Mouse (Mus musculus) intestine, postnatal 0 days (tissue): Measurements from ENCODE around the gene Rnf144a. TPM values are rescaled to one million over a fixed set of nuclear protein-coding genes. Genes with fewer than 3 reads are reported as not detected.
A peak's percentile ranks its signal among the peaks of the same experiment; 100 is the strongest.

Experiments
- ATAC-seq: fragments of 200-750 bp; cut with Nextera tagmentation; 2 replicates; pipeline ENCODE4 v1.8.0; 2017; ENCODE audit warnings: mild to moderate bottlenecking, moderate TSS enrichment, moderate library complexity
- H3K27ac ChIP-seq: fragments of 300-500 bp; sonication (generic); 2 replicates; pipeline ENCODE4 v1.5.1; 2014; ENCODE audit warnings: mild to moderate bottlenecking, low read depth, low read length, moderate library complexity
- H3K27me3 ChIP-seq: fragments of 300-500 bp; sonication (generic); replicated peaks from 2 replicates; pipeline ENCODE4 v1.6.1; 2014; ENCODE audit warnings: low read length, mixed read lengths; ENCODE audit not compliant: control insufficient read depth, insufficient read depth
- H3K36me3 ChIP-seq: fragments of 300-500 bp; sonication (generic); 2 replicates; pipeline ENCODE4 v1.6.1; 2014; ENCODE audit warnings: mild to moderate bottlenecking, moderate library complexity; ENCODE audit not compliant: control insufficient read depth, insufficient read depth
- H3K4me1 ChIP-seq: fragments of 300-500 bp; sonication (generic); replicated peaks from 2 replicates; pipeline ENCODE4 v1.6.1; 2014; ENCODE audit warnings: antibody characterized with exemption, low read length, mixed read lengths; ENCODE audit not compliant: control insufficient read depth, insufficient read depth
- H3K4me2 ChIP-seq: fragments of 300-500 bp; sonication (generic); replicated peaks from 2 replicates; pipeline ENCODE4 v1.6.1; 2014; ENCODE audit warnings: low read depth, mild to moderate bottlenecking, moderate library complexity
- H3K4me3 ChIP-seq: fragments of 300-500 bp; sonication (generic); 2 replicates; pipeline ENCODE4 v1.5.1; 2014; ENCODE audit warnings: low read depth, low read length
- H3K9ac ChIP-seq: fragments of 300-500 bp; sonication (generic); 2 replicates; pipeline ENCODE4 v1.6.1; 2014; ENCODE audit warnings: mild to moderate bottlenecking, low read depth, low read length
- H3K9me3 ChIP-seq: fragments of 300-500 bp; sonication (generic); 2 replicates; pipeline ENCODE4 v1.6.1; 2016; ENCODE audit warnings: mixed run types; ENCODE audit not compliant: control insufficient read depth
- CTCF ChIP-seq: sonication (generic); IDR thresholded peaks from 2 replicates; pipeline ENCODE4 v1.5.1; 2016; ENCODE audit warnings: low read depth, mild to moderate bottlenecking, control low read depth, antibody characterized with exemption, moderate library complexity
- WGBS: fragments of 180-500 bp; shearing (Covaris S2); extraction: QIAGEN DNeasy Blood & Tissue Kit; methylation state at CpG from one replicate; pipeline ENCODE4 v1.1.7; 2014; 5-methylcytosine and 5-hydroxymethylcytosine counted together
- polyA plus RNA-seq: library from polyadenylated mRNA; unstranded; fragments of >200 nt; fragmentation: Nextera tagmentation; extraction: Ambion mirVana; gene quantifications from 2 replicates; pipeline ENCODE4 v1.2.1, GENCODE M21; 2015

Gene Rnf144a
- polyA plus RNA-seq, 1 experiment from 2014 or later: 4.4 TPM

GRCm38 (mm10) chr12:26449483-26449882, 34.4 kb upstream of the Rnf144a start:
- 99% methylated on average over 2 of the region's 2 CpGs for WGBS

DNA sequence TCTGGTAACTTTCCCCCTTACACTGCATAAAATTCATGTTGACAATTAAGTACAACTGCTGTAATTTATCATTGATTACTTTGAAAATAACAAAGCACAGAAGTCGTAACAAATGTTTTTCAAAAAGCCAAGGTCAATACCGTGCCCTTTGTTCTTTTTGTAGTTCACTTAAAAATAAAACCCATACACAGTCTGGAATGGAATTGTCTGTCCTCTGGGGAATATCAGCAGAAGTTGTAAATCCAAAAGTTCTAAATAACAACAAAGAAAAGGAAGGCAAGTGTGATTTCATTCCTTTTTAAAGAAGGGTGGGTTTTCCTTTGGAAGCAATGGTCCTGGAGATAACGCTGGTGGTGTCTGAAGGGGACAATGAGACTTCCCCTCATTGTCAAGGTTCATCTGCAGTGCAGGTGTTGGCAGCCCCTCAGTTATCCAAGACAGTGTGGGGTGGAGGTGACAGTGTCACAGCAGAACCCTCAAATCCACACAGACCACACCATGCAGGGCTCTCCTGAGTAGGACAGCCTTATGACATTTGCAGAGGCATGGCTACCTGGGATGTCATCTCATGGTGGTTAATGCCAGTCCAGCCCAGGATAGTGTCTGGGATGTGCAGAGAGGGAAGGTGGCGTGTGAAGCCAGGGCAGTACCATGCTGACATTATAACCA, 31.5 kb upstream of the Rnf144a start:
- H3K9me3 ChIP-seq: no peaks in the 10 kb centered on the region
- no peak overlapping the region for H3K4me3 ChIP-seq
- no peak for TF ChIP-seq CTCF
- no peaks in the 10 kb centered on the region for H3K4me1 ChIP-seq
- H3K4me2 ChIP-seq: no peak overlapping the region
- H3K27me3 ChIP-seq: no peaks in the 10 kb centered on the region
- ATAC-seq: no peak
- H3K27ac ChIP-seq: no peak overlapping the region
- WGBS: 81% methylated on average over 4 of the region's 4 CpGs
- H3K9ac ChIP-seq: no peak overlapping the region
- no peaks in the 10 kb centered on the region for H3K36me3 ChIP-seq

More at GRCm38 (mm10) chr12:26449483-26449882, 34.4 kb upstream of the Rnf144a start:
- Histone ChIP-seq H3K9me3 (no peaks in the 10 kb centered on the region), H3K27me3 (no peaks in the 10 kb centered on the region), H3K4me1 (no peaks in the 10 kb centered on the region), H3K4me2 (no peak overlapping the region), H3K36me3 (no peaks in the 10 kb centered on the region), H3K4me3 (no peak overlapping the region), H3K9ac (no peak overlapping the region), H3K27ac (no peak overlapping the region)
- no peak for ATAC-seq
- no peak for TF ChIP-seq CTCF

DNA sequence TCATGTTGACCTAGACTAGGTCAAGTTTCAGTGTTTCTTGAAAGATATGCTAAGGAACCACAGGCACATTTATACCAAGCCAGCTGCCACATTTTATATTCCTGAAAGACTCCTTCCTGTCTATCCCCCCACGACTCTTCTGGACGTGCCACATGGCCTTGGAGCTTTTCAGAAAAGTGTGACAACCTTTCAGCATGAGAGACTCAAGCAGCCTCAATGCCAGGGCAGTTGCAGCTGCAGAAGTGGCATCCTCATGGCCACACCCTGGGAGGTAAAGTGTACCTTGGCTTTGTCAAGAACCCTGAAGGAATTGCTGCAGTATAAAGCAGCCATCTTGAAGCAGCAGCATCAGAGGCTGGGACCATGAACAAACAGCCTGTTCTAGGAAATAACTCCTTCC, 29.5 kb upstream of the Rnf144a start:
- Histone ChIP-seq H3K4me1 (no peaks in the 10 kb centered on the region), H3K4me2 (no peak overlapping the region), H3K27ac (no peak overlapping the region), H3K36me3 (no peaks in the 10 kb centered on the region), H3K9ac (no peak overlapping the region), H3K9me3 (no peaks in the 10 kb centered on the region), H3K27me3 (no peaks in the 10 kb centered on the region), H3K4me3 (no peak overlapping the region)
- no peak for ATAC-seq
- no peak for TF ChIP-seq CTCF
- WGBS: 77% methylated on average over 2 of the region's 2 CpGs

GRCm38 (mm10) chr12:26444054-26444453, 29.0 kb upstream of the Rnf144a start:
- Histone ChIP-seq H3K4me3 (no peak overlapping the region), H3K4me2 (no peak overlapping the region), H3K27me3 (no peaks in the 10 kb centered on the region), H3K27ac (no peak overlapping the region), H3K9ac (no peak overlapping the region), H3K4me1 (no peaks in the 10 kb centered on the region), H3K36me3 (no peaks in the 10 kb centered on the region), H3K9me3 (no peaks in the 10 kb centered on the region)
- peak; percentile 81 for TF ChIP-seq CTCF
- ATAC-seq: no peak
- WGBS: 0% methylated on average over 2 of the region's 2 CpGs

DNA sequence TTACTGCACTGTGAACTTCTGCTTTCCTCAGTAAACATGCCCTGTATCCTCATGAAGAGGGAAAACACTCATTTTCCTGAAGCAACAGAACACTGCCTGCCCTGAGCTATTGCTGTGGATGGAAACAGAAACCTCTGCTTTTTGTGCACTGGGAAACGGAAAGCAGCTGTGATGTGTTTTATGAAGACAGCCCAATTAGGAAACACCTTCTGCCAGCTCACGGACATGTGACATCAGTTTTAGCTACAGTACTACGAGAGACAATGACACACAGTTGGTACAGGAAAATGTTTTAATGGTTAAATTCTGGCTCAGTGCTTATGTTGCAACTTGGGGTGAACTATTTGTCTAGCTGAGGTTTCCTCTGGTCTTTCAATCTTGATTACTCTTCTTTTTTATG, 24.3 kb upstream of the Rnf144a start:
- TF ChIP-seq CTCF: no peak
- no peak overlapping the region for H3K27ac ChIP-seq
- 52% methylated on average over 3 of the region's 3 CpGs for WGBS
- no peaks in the 10 kb centered on the region for H3K36me3 ChIP-seq
- H3K4me2 ChIP-seq: no peak overlapping the region
- no peak for ATAC-seq
- no peak overlapping the region for H3K9ac ChIP-seq
- no peaks in the 10 kb centered on the region for H3K27me3 ChIP-seq
- H3K4me3 ChIP-seq: no peak overlapping the region
- H3K4me1 ChIP-seq: no peaks in the 10 kb centered on the region
- H3K9me3 ChIP-seq: no peaks in the 10 kb centered on the region

- no peak overlapping the region for H3K9ac ChIP-seq
- H3K4me2 ChIP-seq: no peak overlapping the region
- H3K27ac ChIP-seq: no peak overlapping the region
- no peak for TF ChIP-seq CTCF
- ATAC-seq: no peak
- H3K27me3 ChIP-seq: no peaks in the 10 kb centered on the region
- 44% methylated on average over 3 of the region's 3 CpGs for WGBS
- H3K4me1 ChIP-seq: no peaks in the 10 kb centered on the region
- no peaks in the 10 kb centered on the region for H3K36me3 ChIP-seq
- H3K9me3 ChIP-seq: no peaks in the 10 kb centered on the region
- H3K4me3 ChIP-seq: no peak overlapping the region
Measured at GRCm38 (mm10) chr12:26437950-26438349, 22.9 kb upstream of the Rnf144a start.
